Mouse (Mus musculus): ENCODE measurements around the gene Mob4.
A peak's percentile ranks its signal among the peaks of the same experiment; 100 is the strongest.

The Mob4 gene

GRCm38 (mm10) chr1:55185718-55186117 lies 54.7 kb downstream of the Mob4 start:
- no peak for DNase-seq (ENCODE audit: low spot score)

DNA sequence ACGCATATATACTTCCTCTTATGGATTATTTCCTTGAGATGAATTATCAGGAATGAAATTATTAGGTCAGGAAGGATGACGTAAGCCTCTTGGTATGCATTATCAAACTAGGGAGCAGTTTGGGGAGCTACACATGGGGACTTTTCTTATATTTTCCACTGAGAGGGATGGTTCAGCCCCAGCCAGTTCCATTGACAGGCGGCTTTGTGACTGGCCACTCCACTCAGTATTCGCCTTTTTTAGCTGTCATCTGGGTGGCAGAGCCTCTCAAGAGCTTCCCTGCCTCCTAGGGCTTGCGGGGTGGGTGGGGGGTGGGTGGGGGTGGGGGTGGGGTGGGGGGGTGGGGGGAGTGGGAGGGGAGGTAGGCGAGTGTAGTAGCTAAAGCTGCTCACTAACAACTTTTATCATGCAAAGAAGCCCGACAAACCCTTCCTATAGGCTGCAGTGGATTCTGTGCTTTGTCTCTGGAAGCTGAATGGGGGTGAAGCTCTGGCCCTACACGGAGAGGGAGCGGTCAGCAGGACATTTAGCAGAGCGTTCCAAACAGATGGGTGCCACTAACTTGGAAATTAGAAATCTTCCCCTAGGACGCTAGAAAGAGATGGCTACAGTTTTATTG lies 55.7 kb downstream of the Mob4 start:
- DNase-seq (ENCODE audit: low spot score): no peak

DNA sequence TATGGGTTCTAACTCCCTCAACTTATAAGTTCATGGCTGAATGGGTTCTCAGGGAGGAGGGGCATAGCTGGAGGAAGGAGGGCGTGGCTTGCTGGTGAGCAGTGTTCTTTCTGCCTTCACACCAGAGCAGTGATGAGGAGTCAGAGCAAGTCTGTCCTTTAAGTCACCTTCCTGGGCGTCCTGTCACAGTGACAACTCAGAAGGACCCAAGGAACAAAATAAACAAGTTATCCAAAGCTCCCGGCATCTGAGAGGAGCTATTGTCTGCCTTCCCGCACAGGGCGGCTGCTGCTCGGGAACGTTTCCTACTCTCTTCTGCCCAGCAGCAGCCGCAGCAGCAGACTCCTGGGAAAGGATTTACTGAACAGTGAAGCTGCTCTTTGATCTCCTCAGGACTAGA lies 61.0 kb downstream of the Mob4 start:
- no peak for DNase-seq (ENCODE audit: low spot score)

DNA sequence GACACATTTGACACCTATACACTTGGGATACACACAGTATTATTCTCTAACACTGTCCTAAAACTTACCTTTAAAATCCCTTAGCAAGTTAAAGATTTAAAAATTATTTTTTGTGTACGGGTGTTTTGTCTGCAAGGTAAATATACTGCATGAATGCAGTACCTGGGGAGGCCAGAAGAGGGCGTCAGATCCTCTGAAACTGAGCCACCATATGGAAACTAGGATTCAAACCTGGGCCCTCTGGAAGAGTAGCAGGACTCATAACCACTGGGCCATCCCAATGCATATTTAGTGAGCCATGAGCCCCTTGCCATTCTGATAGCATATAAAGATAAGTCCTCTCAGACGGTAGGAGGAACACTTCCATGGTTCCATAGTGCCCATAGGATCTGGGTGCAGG lies 61.8 kb downstream of the Mob4 start:
- no peak for DNase-seq (ENCODE audit: low spot score)

DNA sequence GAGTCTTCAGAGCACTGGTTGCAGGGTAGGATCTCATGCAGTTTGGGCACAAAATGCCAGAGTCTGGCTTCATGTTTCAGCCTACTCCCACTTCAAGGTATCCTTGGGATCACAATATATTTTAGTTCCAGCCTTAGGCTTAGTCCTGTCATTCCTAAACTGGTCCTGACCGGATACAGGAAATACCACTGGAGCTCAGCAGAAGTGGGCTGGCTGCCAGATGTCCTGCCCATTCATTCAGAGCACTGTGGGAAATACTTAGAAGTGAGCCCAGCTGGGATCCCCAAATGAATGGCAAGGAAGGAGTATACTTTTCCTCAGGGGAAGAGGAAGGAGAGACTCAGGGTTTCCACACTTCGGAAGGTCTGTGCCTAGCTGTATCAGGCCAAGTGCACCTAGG lies 62.3 kb downstream of the Mob4 start:
- DNase-seq (ENCODE audit: low spot score): no peak

DNA sequence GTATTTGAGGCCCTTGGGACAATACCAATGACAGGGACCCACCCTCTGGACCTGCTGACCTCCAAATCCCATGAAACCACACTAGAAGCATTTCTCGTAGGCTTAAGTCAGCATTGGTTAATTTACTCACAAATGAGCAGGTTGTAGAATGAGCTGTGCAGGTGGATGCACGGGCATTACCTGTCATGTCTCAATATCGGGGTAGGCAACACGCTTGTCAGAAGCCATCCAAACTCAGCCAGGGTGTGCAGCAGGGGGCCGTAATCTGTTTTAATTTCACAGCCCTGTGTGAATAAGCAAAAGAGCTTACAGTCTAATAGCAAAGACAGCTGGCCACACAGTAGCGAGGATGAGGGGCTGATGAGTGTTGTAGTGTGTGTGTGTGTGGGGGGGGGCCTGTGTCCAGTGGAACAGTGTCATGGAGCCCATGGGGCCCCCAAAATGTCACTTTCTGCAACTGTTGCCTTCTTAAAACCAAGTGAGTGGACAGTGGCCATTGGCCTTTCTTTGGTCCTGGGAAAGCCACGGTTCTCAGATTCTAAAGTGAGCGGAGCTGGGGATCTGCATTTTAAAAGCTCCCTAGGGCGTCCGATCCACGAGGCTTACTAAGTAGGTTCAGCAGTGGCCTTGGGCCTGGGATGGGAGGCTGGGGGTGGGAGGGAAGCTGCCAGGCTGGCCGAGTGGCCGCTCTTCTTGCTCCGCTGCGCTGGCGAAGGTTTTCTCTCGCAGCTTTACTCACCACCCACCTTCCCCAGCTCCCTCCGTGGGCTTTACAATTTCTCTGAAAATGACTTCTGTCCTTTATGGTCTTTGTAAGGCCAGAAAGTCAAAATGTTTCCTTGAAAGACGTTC lies 63.3 kb downstream of the Mob4 start:
- DNase-seq (ENCODE audit: low spot score): no peak

DNA sequence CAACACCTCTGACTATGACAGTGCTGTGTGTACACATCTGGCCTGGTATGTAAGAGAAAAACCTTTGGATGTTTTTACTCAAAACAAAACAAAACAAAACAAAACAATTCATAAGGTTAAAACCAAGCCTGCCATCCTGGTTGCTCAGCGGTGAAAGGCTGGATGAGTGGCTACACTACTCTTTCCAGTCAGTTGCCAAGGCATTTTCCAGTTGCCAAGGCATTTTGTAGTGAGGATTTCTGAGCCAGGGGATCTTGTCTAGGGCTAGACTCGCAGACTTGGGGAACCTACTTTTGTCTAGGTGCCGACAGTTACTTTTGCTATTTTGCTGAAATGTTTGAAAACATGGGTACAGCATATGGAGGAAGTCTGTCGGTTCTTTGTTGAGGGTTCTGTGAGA lies 64.0 kb downstream of the Mob4 start:
- DNase-seq (ENCODE audit: low spot score): no peak

- DNase-seq (ENCODE audit: low spot score): no peak
Measured at GRCm38 (mm10) chr1:55196327-55197003, 65.4 kb downstream of the Mob4 start.

- DNase-seq (ENCODE audit: low spot score): no peak
Measured at GRCm38 (mm10) chr1:55198719-55199118, 67.7 kb downstream of the Mob4 start.

DNA sequence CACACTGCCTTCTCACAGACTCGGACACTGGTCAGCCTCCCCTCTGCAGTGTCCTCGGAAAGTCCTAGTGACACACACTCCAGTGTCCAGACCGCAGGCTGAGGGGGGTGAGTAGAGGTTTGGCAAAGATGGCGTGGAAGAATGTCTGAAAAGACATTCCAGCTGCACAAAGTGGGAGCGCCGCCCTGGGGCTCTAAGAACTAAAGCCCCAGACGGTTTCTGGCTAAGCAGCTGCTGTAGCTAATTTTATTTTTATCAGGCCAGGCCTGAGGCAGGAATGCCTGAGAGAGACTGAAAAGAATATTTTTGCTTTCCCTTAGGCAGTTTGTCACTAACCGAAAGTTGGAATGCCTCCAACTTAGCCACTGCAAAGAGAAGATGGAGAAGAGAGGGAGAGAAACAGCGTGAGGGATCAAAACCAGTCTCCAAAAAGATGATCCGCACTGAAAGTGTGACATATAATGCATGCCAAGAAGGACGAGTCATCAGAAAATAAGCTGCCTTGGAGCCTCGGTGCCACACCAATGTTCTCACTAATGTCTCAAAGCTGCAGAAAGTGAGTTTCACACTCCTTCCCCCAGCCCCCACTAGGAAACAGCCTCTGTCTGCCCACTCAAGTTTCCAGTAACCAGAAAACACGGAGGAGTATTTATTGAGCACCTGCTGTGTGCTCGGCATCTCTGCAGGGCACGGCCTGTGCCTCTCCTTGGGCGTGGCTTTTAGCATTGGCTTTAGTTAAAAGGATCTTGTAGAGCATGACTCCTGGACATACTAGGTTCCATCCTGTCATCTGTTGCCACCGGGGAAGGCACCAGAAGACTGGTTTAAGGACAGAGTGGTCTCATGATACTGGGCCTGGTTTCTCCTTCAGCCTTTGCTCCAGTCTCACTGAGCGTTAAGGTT lies 71.1 kb downstream of the Mob4 start:
- DNase-seq (ENCODE audit: low spot score): peak; percentile 25
